Mouse (Mus musculus) spleen, postnatal 4 days (tissue): ENCODE data around the gene Nrarp.
A peak's percentile ranks its signal among the peaks of the same experiment; 100 is the strongest.

ENCODE experiments used
- DNase-seq, 2 experiments: peaks; one replicate each; pipeline ENCODE4 v3.0.0; 2022; ENCODE audit warnings: low spot score in 2 of 2

Nrarp gene

GRCm38 (mm10) chr2:25227406-25227805 lies 46.8 kb downstream of the Nrarp start:
- no peak for DNase-seq

GRCm38 (mm10) chr2:25228431-25228889 lies 47.9 kb downstream of the Nrarp start:
- DNase-seq: peak; percentile 91 to 97

GRCm38 (mm10) chr2:25228995-25229530 lies 48.5 kb downstream of the Nrarp start:
- no peak for DNase-seq

GRCm38 (mm10) chr2:25229582-25229981 lies 49.0 kb downstream of the Nrarp start:
- DNase-seq: no peak

- no peak for DNase-seq
These were observed 50.0 kb downstream of the Nrarp start for GRCm38 (mm10) chr2:25230581-25230980.

- DNase-seq: no peak
These were observed 50.5 kb downstream of the Nrarp start for GRCm38 (mm10) chr2:25231038-25231437.
